Mouse (Mus musculus) T-cell, adult 2 months (primary cell): ENCODE data around the gene Col15a1.
A peak's percentile ranks its signal among the peaks of the same experiment; 100 is the strongest.

Source experiments
- DNase-seq: peaks from one replicate; pipeline ENCODE4 v3.0.0; 2022; ENCODE audit warnings: low spot score

Col15a1 gene

GRCm38 (mm10) chr4:47272452-47273130 is 64.6 kb downstream of the Col15a1 start:
- DNase-seq: peak; percentile 30

- no peak for DNase-seq
These were observed 65.8 kb downstream of the Col15a1 start for GRCm38 (mm10) chr4:47273795-47274194.

- no peak for DNase-seq
These were observed 67.0 kb downstream of the Col15a1 start for GRCm38 (mm10) chr4:47274911-47275310.

GRCm38 (mm10) chr4:47278397-47278796 is 70.4 kb downstream of the Col15a1 start:
- DNase-seq: no peak

- DNase-seq: no peak
These were observed 71.2 kb downstream of the Col15a1 start for GRCm38 (mm10) chr4:47279085-47279707.

GRCm38 (mm10) chr4:47280126-47280525 is 72.2 kb downstream of the Col15a1 start:
- no peak for DNase-seq

- DNase-seq: no peak
These were observed 74.1 kb downstream of the Col15a1 start for GRCm38 (mm10) chr4:47281920-47282682.

- no peak for DNase-seq
These were observed 76.3 kb downstream of the Col15a1 start for GRCm38 (mm10) chr4:47284311-47284710.

- no peak for DNase-seq
These were observed 76.9 kb downstream of the Col15a1 start for GRCm38 (mm10) chr4:47284874-47285273.

- no peak for DNase-seq
These were observed 78.7 kb downstream of the Col15a1 start for GRCm38 (mm10) chr4:47286599-47287147.

GRCm38 (mm10) chr4:47287468-47287867 is 79.5 kb downstream of the Col15a1 start:
- DNase-seq: no peak

- no peak for DNase-seq
These were observed 80.3 kb downstream of the Col15a1 start for GRCm38 (mm10) chr4:47288306-47288705.

- DNase-seq: no peak
These were observed 81.6 kb downstream of the Col15a1 start for GRCm38 (mm10) chr4:47289526-47289925.

- no peak for DNase-seq
These were observed 82.5 kb downstream of the Col15a1 start for GRCm38 (mm10) chr4:47290448-47290847.

GRCm38 (mm10) chr4:47291013-47291412 is 83.1 kb downstream of the Col15a1 start:
- DNase-seq: no peak

- no peak for DNase-seq
These were observed 85.0 kb downstream of the Col15a1 start for GRCm38 (mm10) chr4:47292956-47293355.

GRCm38 (mm10) chr4:47293771-47294543 is 86.0 kb downstream of the Col15a1 start:
- DNase-seq: no peak

- DNase-seq: no peak
These were observed 86.6 kb downstream of the Col15a1 start for GRCm38 (mm10) chr4:47294544-47295070.

- no peak for DNase-seq
These were observed 87.6 kb downstream of the Col15a1 start for GRCm38 (mm10) chr4:47295547-47295946.

- DNase-seq: no peak
These were observed 92.7 kb downstream of the Col15a1 start for GRCm38 (mm10) chr4:47300701-47301100.

GRCm38 (mm10) chr4:47302610-47303009 is 94.6 kb downstream of the Col15a1 start:
- DNase-seq: peak; percentile 29
